Mouse (Mus musculus): ENCODE results near the gene Zfp503. TPM values are rescaled to one million over a fixed set of nuclear protein-coding genes. Genes with fewer than 3 reads are reported as not detected.
A peak's percentile ranks its signal among the peaks of the same experiment; 100 is the strongest.

Zfp503 gene
- 1 to 10 TPM; 2.9 TPM for total RNA-seq (2021)
- long read RNA-seq, experiment 1 = 0 reads
- long read RNA-seq, experiment 2, partial matches to known transcripts = 0 of 1 reads
- long read RNA-seq, experiment 2, other reads (novel, unspliced or antisense) = 1 of 1 reads

DNA sequence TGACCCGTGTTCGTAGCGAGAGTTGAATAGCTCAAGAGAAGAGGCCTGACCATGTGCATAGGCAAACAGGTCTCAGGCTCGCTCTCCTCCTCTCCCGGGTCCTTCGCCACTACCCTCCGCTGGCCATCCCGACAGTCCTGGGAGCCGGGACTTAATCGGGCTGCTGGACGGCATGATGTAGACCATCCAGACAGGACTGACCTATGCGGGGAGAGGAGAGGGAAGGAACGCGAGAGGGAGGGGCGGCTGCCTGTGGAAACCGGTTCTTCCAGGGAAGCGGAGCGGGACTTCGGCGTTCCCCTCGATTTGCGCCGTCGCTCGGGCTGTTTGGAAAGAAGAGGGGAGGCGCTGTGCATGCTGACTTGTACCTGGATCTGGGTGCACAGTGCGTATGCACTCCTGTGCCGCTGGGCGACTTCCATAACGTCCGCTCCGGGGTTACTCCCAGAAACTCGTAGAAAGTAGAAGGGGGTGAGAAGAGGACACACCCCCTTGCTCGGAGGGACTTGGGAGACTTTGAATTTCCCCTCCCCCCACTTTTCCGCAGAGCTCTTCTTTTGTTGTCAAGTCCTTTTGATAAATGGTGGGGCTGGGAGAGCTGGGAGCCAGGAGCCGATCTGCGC lies at the start of gene Zfp503:
Zfp503 (minus strand) TSS at position 311 of the 623 bp plus-strand sequence.
- no peak for DNase-seq (ENCODE audit: low spot score in 2 of 2)

DNA sequence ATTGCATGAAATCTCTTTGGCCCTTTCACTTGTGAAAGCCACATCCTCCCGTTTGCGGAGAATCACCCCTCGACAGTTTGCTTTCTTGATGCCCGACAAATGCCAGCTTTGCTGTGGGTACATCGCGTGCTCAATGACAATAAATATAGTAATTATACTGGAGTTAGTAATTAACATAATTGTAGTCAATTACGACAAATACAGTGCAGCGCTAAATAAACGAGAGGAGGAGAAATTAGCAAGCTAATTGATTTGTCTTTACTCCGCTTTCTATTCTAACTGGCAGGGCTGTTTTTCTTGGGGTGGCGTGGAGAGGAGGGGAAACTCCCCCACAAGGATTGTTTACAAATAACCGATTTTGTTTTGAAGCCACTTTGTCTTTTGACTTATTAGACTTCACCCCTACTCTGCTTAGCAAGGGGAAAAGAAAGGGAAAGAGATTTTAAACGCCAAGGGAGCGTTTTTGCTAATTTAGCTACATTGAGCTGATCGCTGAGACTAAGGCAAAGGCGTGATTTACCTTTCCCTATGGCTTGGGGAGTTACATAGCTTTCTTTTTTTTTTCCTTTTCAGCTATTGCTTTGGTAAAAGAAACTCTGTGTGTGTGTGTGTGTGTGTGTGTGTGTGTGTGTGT lies 48.2 kb upstream of the Zfp503 start:
- DNase-seq (ENCODE audit: low spot score in 2 of 2) = no peak

- no peak for DNase-seq (ENCODE audit: low spot score in 2 of 2)
Measured at GRCm38 (mm10) chr14:22036802-22037497, 47.5 kb upstream of the Zfp503 start.

DNA sequence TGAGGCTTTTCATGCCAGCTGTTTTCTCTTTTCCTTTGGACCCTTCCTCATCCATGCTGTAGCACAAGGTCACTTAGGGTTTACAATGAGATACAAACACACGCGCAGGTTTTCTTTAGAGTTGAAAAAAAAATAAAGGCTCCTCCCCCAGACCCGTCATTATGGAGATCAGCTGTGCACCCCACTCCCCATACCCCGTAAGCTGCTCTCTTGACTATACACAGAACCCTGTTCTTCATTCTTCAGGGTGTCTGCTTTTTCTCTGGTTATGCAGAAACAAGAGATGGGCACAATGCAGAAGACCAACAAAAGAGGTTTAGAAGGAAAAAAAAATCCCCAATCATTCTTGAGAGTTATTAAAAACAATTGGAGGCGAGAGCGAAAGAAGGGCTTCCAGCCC lies 46.9 kb upstream of the Zfp503 start:
- DNase-seq (ENCODE audit: low spot score in 2 of 2) = no peak

GRCm38 (mm10) chr14:22035900-22036299 lies 46.5 kb upstream of the Zfp503 start:
- no peak for DNase-seq (ENCODE audit: low spot score in 2 of 2)

DNA sequence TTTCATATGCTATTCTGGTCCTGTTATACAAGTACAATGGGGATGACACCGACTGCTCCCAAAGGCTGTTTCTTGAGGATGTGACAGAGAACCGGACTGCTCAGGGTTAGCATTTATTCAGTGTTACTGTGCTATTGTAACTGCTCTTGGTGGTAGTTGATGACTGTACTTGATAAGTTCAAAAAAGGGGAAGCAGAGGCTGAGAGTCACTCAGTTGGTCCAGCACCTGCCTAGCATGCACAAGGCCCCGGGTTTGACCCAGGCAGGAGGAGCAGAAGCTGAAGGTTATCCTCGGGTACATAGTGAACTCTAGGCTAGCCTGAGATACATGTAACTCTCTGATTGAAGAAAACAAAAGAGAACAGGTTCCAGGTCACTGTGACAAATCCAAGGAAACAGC lies 34.1 kb upstream of the Zfp503 start:
- DNase-seq (ENCODE audit: low spot score in 2 of 2) = no peak

DNA sequence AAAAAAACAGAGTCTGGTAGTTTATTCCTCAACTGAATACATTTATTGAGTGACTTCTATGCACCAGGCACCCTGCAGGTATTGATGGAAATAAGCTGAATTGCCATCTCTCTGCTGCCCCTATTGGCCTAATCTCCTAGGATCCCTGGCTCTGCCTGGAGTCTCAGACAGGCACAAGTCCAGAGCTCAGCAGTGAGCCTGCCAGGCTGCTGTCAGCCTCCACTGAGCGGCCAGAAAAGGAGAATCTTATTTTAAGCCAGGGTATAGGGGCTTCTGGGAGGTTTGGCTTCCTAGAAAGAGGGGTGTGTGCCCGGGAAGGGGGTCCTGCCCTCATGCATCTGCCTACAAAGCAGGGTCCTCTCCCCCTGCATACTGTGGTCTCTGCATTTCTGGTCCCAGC lies 31.5 kb upstream of the Zfp503 start:
- peak in 1 of 2 experiments; percentile 56 for DNase-seq (ENCODE audit: low spot score in 2 of 2)

GRCm38 (mm10) chr14:22019949-22020845 lies 30.8 kb upstream of the Zfp503 start:
- no peak for DNase-seq (ENCODE audit: low spot score in 2 of 2)

DNA sequence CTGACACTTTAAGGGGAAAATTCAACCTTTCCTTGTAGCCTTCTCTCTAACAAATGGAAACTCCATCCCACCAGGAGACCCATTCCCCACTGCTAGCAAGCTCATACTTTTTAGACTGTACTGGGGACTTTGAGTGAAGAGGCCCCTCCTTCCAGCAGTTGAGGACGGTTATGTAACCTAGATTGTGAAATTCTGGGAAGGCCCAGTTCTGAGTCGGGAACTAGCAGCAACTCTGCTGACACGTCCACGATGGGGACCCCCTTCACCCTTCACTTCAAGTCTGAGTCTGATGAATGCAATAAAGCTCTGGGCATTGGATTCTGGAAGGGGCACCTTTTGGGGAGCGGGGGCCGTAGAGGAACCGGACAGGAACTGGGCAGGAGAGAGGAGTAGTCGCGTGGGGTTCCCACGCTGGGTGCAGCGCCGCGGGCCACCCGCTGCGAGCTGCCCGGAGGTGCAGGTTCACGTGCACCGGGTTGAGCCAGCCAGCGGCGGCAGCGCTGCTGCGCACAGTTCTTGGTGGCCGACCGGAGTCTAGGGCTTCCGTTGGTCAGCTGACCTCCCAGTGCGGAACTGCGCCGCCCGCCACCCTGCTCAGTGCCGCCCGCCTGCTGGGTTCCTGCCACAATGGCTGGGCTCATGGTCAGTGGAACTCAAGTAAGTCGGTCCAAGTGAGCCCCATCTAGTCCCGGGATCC lies 30.0 kb upstream of the Zfp503 start, which contains the start of gene Lrmda:
Lrmda (plus strand) TSS at position 461 of the 697 bp plus-strand sequence.
- peak in 1 of 2 experiments; percentile 13 for DNase-seq (ENCODE audit: low spot score in 2 of 2)

GRCm38 (mm10) chr14:22017011-22017410 lies 27.6 kb upstream of the Zfp503 start:
- DNase-seq (ENCODE audit: low spot score in 2 of 2) = no peak

DNA sequence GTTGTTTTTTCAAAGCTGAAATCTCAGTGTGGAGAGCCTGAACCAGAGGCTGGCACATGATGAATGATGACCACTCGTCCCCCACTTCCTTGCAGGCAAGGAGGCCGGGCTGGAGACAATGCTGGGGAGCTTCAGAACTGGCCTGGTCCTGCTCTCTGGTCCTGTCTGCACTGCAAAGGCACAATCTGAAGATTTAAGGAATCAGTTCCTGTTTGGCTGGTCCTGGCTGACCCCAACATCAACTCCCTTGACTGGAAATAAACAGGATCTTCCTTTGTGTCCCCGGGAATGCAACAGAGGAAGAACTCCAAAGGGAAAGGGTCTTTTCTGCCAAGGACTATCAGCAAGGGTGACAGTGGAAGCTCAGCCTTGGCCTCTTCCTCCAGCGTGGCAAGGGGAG lies 25.4 kb upstream of the Zfp503 start:
- no peak for DNase-seq (ENCODE audit: low spot score in 2 of 2)

DNA sequence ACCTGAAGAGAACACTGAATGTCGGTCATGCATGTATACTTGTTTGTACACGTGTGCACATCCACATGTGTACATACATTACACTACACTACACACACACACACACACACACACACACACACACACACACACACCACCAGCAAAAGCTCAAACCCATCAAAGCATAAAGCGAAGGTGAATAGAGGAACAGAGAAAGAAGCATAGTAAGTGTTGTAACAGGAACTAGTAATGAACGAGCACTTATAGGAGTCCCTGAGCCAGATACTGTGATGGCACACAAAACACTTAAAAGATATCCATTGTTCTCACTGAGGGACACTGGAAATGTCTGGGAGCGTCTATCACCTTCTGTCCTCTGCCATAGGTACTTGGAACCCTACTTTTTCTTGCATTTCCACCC lies 24.9 kb upstream of the Zfp503 start:
- DNase-seq (ENCODE audit: low spot score in 2 of 2) = no peak

GRCm38 (mm10) chr14:22007006-22007405 lies 17.6 kb upstream of the Zfp503 start:
- DNase-seq (ENCODE audit: low spot score in 2 of 2) = no peak

DNA sequence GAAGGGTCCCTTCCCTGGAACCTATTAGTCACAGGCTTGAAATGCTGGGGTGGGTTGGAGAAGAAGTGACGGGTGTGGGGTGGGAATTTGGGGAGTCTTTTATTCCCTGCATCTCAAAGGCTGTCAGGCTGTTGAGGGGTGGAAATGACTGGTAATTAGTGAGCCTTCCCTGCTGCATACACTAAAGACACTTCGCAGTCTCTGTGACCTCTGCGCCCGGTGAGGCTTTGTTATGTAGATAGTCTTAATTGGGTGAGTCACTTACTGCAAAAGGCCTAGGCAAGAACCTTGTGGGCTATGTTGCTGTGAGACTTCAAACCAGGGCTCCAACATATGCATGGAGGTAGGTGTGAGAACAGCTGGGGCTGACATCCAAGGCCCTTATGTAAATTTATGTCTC lies 15.5 kb upstream of the Zfp503 start:
- DNase-seq (ENCODE audit: low spot score in 2 of 2) = no peak

GRCm38 (mm10) chr14:22003631-22004030 lies 14.2 kb upstream of the Zfp503 start:
- no peak for DNase-seq (ENCODE audit: low spot score in 2 of 2)

GRCm38 (mm10) chr14:22003231-22003630 lies 13.8 kb upstream of the Zfp503 start:
- DNase-seq (ENCODE audit: low spot score in 2 of 2) = no peak

- no peak for DNase-seq (ENCODE audit: low spot score in 2 of 2)
Measured at GRCm38 (mm10) chr14:21999588-21999987, 10.2 kb upstream of the Zfp503 start.

- DNase-seq (ENCODE audit: low spot score in 2 of 2) = peak in 1 of 2 experiments; percentile 39
Measured at GRCm38 (mm10) chr14:21995031-21995754, 5.8 kb upstream of the Zfp503 start.

GRCm38 (mm10) chr14:21994061-21994990 lies 4.9 kb upstream of the Zfp503 start:
- no peak for DNase-seq (ENCODE audit: low spot score in 2 of 2)
